Mouse (Mus musculus) hindbrain, embryonic 10.5 days (tissue): ENCODE results near the gene Rpl29. TPM values are rescaled to one million over a fixed set of nuclear protein-coding genes. Genes with fewer than 3 reads are reported as not detected.

Experiments
- polyA plus RNA-seq: library from polyadenylated mRNA; unstranded; fragments of >200 nt; fragmentation: Nextera tagmentation; extraction: Ambion mirVana; gene quantifications from 2 replicates; pipeline ENCODE4 v1.2.1, GENCODE M21; 2016

The Rpl29 gene
- polyA plus RNA-seq, 1 experiment from 2014 or later, result 912 TPM

Other genes with a start within 250 kb of the Rpl29 start
- 47.3 and 48.6 TPM in 2 replicates for gene Ppm1m, start 229.7 kb upstream of the Rpl29 start, polyA plus RNA-seq
- gene Twf2, start 226.3 kb upstream of the Rpl29 start, polyA plus RNA-seq, result 65.9 and 71.3 TPM in 2 replicates
- gene Tlr9, start 206.9 kb upstream of the Rpl29 start, polyA plus RNA-seq, result not detected in 2 replicates
- gene Alas1, start 180.8 kb upstream of the Rpl29 start, polyA plus RNA-seq, result 60.4 and 78.6 TPM in 2 replicates
- gene Poc1a, start 148.4 kb upstream of the Rpl29 start, polyA plus RNA-seq, result 36.7 and 41.8 TPM in 2 replicates
- gene Dusp7, start 60.8 kb upstream of the Rpl29 start, polyA plus RNA-seq, result 16.1 and 16.6 TPM in 2 replicates
- 36.7 and 37.0 TPM in 2 replicates for gene Acy1, start 8.9 kb downstream of the Rpl29 start, polyA plus RNA-seq
- gene Abhd14b, start 18.0 kb downstream of the Rpl29 start, polyA plus RNA-seq, result 5.7 and 6.0 TPM in 2 replicates
- gene Abhd14a, start 18.2 kb downstream of the Rpl29 start, polyA plus RNA-seq, result 39.7 and 41.9 TPM in 2 replicates
- gene Pcbp4, start 23.8 kb downstream of the Rpl29 start, polyA plus RNA-seq, result 395 and 430 TPM in 2 replicates
- 0.10 and 0.17 TPM in 2 replicates for gene Gpr62, start 36.5 kb downstream of the Rpl29 start, polyA plus RNA-seq
- 64.1 and 76.2 TPM in 2 replicates for gene Rrp9, start 46.5 kb downstream of the Rpl29 start, polyA plus RNA-seq
- gene Parp3, start 47.5 kb downstream of the Rpl29 start, polyA plus RNA-seq, result 1.6 and 1.8 TPM in 2 replicates
- not detected in 2 replicates for gene Iqcf1, start 70.5 kb downstream of the Rpl29 start, polyA plus RNA-seq
- not detected in 2 replicates for gene Iqcf5, start 85.1 kb downstream of the Rpl29 start, polyA plus RNA-seq
- gene Iqcf3, start 132.2 kb downstream of the Rpl29 start, polyA plus RNA-seq, result not detected in 2 replicates
- gene Iqcf4, start 141.5 kb downstream of the Rpl29 start, polyA plus RNA-seq, result not detected in 2 replicates
- gene Iqcf6, start 197.1 kb downstream of the Rpl29 start, polyA plus RNA-seq, result not detected in 2 replicates
- gene Grm2, start 226.6 kb downstream of the Rpl29 start, polyA plus RNA-seq, result 21.5 and 25.9 TPM in 2 replicates